Mouse (Mus musculus) neural tube, embryonic 10.5 days (tissue): ENCODE results near the gene Olfr1489.
"Not testable (repeated sequence)": the region's sequence is repeated elsewhere in the genome, so short reads cannot be mapped to it uniquely, and the experiment has no call there.

Experiments
- DNase-seq: peaks from one replicate; pipeline ENCODE4 v3.0.0-alpha.2; 2017; ENCODE audit warnings: low spot score; ENCODE audit errors: extremely low spot score

Olfr1489 gene

DNA sequence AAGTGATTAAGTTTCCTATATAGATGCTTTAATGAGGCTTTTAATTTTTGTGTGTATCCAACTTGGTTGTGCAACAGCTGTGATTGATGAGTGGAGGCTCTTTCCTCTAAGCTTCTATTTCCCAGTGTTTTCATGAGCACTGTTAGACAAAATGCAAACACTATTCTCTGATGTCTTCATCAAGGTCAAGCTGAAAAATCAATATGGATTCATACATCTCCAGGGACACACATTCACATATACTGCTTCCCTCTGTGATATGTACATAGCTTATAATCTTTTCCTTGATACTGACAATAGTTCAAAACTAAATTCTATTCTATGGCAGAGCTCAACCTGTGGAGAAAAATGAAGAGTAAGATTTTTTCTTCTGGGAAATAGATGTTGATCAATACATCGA, at the start of gene Olfr1489:
Olfr1489 (plus strand) TSS at position 301 of the 400 bp plus-strand sequence.
- no peak for DNase-seq

DNA sequence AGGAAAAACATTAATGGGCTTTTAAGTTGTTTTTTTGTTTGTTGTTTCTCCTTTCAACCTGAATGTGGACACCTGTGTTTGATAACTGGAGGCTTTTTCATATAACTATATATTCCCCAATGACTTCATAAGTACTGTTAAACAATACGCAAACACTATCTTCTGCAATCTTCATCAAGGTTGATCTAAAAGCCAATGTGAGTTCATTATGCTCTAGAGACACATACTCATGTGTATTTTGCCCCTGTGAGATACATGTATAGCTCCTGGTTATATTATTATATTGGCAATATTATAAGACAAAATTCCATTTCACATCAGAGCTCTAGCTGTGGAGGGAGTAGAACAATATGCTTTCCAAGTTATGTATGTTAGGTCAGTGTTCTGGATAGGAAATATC, 48.2 kb upstream of the Olfr1489 start, which contains the start of gene Olfr1484:
Olfr1484 (plus strand) TSS at position 301 of the 400 bp plus-strand sequence.
- DNase-seq: no peak

DNA sequence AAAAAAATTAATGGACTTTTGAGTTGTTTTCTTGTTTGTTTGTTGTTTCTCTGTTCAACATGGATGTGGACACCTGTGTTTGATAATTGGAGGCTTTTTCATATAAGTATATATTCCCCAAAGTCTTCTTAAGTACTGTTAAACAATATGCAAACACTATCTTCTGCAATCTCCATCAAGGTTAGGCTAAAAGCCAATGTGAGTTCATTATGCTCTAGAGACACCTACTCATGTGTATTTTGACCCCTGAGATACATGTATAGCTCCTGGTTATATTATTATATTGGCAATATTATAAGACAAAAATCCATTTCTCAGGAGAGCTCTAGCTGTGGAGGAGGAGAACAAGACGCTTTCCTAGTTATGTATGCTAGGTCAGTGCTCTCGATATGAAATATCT, 14.3 kb upstream of the Olfr1489 start, which contains the start of gene Olfr1487:
Olfr1487 (plus strand) TSS at position 301 of the 400 bp plus-strand sequence.
- DNase-seq: not testable (repeated sequence)

DNA sequence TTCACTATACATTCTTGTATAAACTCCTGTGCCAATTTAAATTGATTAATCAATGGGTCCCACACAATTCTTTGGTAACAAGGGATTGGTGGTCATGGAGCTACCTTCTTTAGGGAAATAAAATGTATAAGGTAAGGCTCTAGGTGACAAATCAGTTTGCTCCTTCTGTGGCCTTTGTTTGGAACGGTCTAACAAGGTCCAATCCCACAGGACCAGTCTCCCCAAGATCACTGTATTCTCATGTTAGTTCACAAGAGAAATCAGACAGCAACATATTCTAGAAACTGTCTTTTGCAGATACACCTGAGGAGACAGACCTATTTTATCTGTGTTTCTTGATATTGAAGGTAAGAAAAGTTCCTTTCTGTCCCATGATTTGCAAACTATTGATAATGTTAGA, 19.4 kb downstream of the Olfr1489 start, which contains the start of gene Olfr1490:
Olfr1490 (plus strand) TSS at position 301 of the 400 bp plus-strand sequence.
- no peak for DNase-seq
